Mouse (Mus musculus) lung, adult 2 months (tissue): ENCODE measurements at regions not wholly inside any gene's neighbourhood (a gene's known extent, or its start where the extent isn't known, plus 50 kb on each side); places are given as distances from the start of the nearest gene placed in this dataset.

ENCODE experiments used
- CTCF ChIP-seq: fragments of 200-500 bp; IDR thresholded peaks from 2 replicates; pipeline ENCODE4 v1.5.1; 2011; ENCODE audit warnings: mild to moderate bottlenecking, low read length, control low read depth; ENCODE audit not compliant: insufficient read depth
- POLR2A ChIP-seq: fragments of 200-500 bp; IDR thresholded peaks from 2 replicates; pipeline ENCODE4 v1.6.1; 2011; ENCODE audit warnings: low read depth, mild to moderate bottlenecking, control low read depth, low read length, borderline replicate concordance; ENCODE audit errors: extremely low read depth

DNA sequence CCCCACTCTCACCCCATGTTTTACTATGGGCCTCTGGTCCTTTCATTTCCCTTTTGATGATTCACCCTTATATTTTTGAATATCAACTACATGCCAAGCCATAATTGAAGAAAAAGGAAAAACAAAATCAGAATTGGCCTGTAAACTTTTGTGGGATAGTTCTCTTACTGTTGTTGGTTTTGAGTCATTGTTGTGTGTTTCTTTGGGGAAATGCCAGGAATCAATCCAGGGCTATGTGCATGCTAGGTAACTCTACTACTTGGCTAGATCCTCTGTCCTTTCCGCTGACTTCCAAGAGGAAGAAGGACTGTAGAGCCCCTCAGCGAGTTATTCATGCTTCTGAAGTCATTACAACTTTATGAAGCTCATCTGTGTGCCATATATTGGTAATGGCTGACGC lies 175.0 kb upstream of the Cited2 start:
- TF ChIP-seq CTCF (no peak), POLR2A (no peak)
